Mouse (Mus musculus) kidney, postnatal 0 days (tissue): ENCODE data around the gene Adcy10. TPM values are rescaled to one million over a fixed set of nuclear protein-coding genes. Genes with fewer than 3 reads are reported as not detected.

Experiments
- ATAC-seq: fragments of 200-750 bp; cut with Nextera tagmentation; replicated peaks from 2 replicates; pipeline ENCODE4 v1.8.0; 2017; ENCODE audit warnings: low read depth, moderate number of reproducible peaks, moderate TSS enrichment, moderate library complexity; ENCODE audit not compliant: low FRiP score
- DNase-seq: peaks from one replicate; pipeline ENCODE4 v3.0.0-alpha.2; 2016; ENCODE audit warnings: low spot score
- H3K27ac ChIP-seq: fragments of 300-500 bp; sonication (generic); 2 replicates; pipeline ENCODE4 v1.5.1; 2014; ENCODE audit warnings: mild to moderate bottlenecking
- H3K27me3 ChIP-seq: fragments of 300-500 bp; sonication (generic); 2 replicates; pipeline ENCODE4 v1.6.1; 2014; ENCODE audit warnings: low read length, mixed read lengths; ENCODE audit not compliant: insufficient read depth
- H3K36me3 ChIP-seq: fragments of 300-500 bp; sonication (generic); 2 replicates; pipeline ENCODE4 v1.6.1; 2014; ENCODE audit warnings: low read length, mixed read lengths; ENCODE audit not compliant: insufficient read depth
- H3K4me1 ChIP-seq: fragments of 300-500 bp; sonication (generic); replicated peaks from 2 replicates; pipeline ENCODE4 v1.6.1; 2014; ENCODE audit warnings: antibody characterized with exemption, low read length, mixed read lengths; ENCODE audit not compliant: insufficient read depth
- H3K4me2 ChIP-seq: fragments of 300-500 bp; sonication (generic); 2 replicates; pipeline ENCODE4 v1.6.1; 2014; ENCODE audit warnings: mild to moderate bottlenecking, low read length, moderate library complexity, mixed read lengths
- H3K4me3 ChIP-seq: fragments of 300-500 bp; sonication (generic); replicated peaks from 2 replicates; pipeline ENCODE4 v1.5.1; 2014; ENCODE audit warnings: low read depth, low read length
- H3K9ac ChIP-seq: fragments of 300-500 bp; sonication (generic); 2 replicates; pipeline ENCODE4 v1.6.1; 2014; ENCODE audit warnings: low read depth, low read length
- H3K9me3 ChIP-seq: fragments of 300-500 bp; sonication (generic); replicated peaks from 2 replicates; pipeline ENCODE4 v1.6.1; 2016; ENCODE audit warnings: low read length, inconsistent platforms, mixed read lengths
- CTCF ChIP-seq: IDR thresholded peaks from 2 replicates; pipeline ENCODE4 v1.5.1; 2016; ENCODE audit warnings: antibody characterized with exemption, low read depth, mild to moderate bottlenecking, moderate library complexity
- WGBS: fragments of 180-500 bp; shearing (Covaris S2); extraction: QIAGEN DNeasy Blood & Tissue Kit; methylation state at CpG from one replicate; pipeline ENCODE4 v1.1.7; 2014; 5-methylcytosine and 5-hydroxymethylcytosine counted together
- polyA plus RNA-seq: library from polyadenylated mRNA; unstranded; fragments of >200 nt; fragmentation: Nextera tagmentation; extraction: Ambion mirVana; gene quantifications from 2 replicates; pipeline ENCODE4 v1.2.1, GENCODE M21; 2015

Gene Adcy10
- polyA plus RNA-seq, 1 experiment from 2014 or later: not detected

- Histone ChIP-seq H3K27ac (no peak overlapping the region), H3K4me2 (no peak overlapping the region), H3K4me3 (no peak overlapping the region), H3K27me3 (no peaks in the 10 kb centered on the region), H3K36me3 (no peaks in the 10 kb centered on the region), H3K4me1 (no peaks in the 10 kb centered on the region), H3K9me3 (no peaks in the 10 kb centered on the region), H3K9ac (no peak overlapping the region)
- DNase-seq (no peak), ATAC-seq (no peak)
- WGBS: 80% methylated on average over 9 of the region's 9 CpGs
- TF ChIP-seq CTCF: no peak
Observed at GRCm38 (mm10) chr1:165559073-165559472, 74.1 kb downstream of the Adcy10 start.

GRCm38 (mm10) chr1:165565283-165565682 is 80.3 kb downstream of the Adcy10 start:
- no peak for TF ChIP-seq CTCF
- H3K27ac ChIP-seq: no peak overlapping the region
- no peaks in the 10 kb centered on the region for H3K9me3 ChIP-seq
- H3K36me3 ChIP-seq: no peaks in the 10 kb centered on the region
- ATAC-seq (peak; percentile 66; the same call in 1 of the 2 replicates), DNase-seq (no peak)
- no peaks in the 10 kb centered on the region for H3K27me3 ChIP-seq
- H3K4me2 ChIP-seq: no peak overlapping the region
- H3K4me1 ChIP-seq: no peaks in the 10 kb centered on the region
- 87% methylated on average over 4 of the region's 4 CpGs for WGBS
- no peak overlapping the region for H3K4me3 ChIP-seq
- H3K9ac ChIP-seq: no peak overlapping the region

DNA sequence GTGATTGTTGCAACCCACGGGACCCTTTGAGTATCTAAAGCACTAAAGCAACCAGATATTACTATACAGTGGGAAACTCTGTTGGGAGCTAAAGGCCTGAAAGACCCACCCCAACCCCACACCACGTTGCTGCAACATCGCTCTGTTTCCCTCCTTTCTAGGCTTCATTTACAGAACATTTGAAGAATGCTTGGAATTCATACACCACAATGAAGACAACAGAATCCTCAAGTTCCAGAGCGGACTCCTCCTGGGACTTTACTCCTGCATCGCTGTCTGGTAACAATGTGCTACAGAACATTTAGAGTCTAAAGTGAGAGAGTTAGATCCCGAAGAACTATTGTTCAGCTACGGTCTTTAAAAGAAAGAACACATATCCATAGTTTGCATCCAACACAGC is 82.5 kb downstream of the Adcy10 start:
- H3K9me3 ChIP-seq: no peaks in the 10 kb centered on the region
- no peak for TF ChIP-seq CTCF
- no peak overlapping the region for H3K9ac ChIP-seq
- H3K27ac ChIP-seq: no peak overlapping the region
- H3K4me2 ChIP-seq: no peak overlapping the region
- H3K27me3 ChIP-seq: no peaks in the 10 kb centered on the region
- WGBS: 80% methylated on average over 7 of the region's 7 CpGs
- no peaks in the 10 kb centered on the region for H3K36me3 ChIP-seq
- no peaks in the 10 kb centered on the region for H3K4me1 ChIP-seq
- no peak for ATAC-seq
- H3K4me3 ChIP-seq: no peak overlapping the region
- DNase-seq: no peak

DNA sequence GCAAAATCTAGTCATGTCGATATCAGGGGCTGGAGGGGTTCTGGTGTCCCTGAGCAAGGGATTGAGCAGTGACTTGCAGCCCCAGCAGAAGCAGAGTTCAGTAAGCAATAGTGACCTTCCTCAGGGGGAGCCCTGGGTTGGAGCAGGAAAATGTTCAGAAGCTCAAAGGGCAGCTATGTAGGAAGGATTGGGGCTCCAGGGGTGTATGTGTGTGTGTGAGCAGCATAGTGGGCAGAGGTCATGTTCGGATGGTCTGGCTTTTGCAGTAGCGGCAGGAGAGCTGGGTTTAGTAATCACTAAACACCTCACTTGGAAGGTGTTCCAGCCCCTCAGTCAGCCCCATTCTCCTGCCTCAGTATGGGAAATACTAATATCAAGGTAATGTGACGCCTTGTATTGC is 91.0 kb downstream of the Adcy10 start:
- no peak for TF ChIP-seq CTCF
- Histone ChIP-seq H3K4me1 (no peaks in the 10 kb centered on the region), H3K36me3 (no peaks in the 10 kb centered on the region), H3K9me3 (no peaks in the 10 kb centered on the region), H3K27me3 (no peaks in the 10 kb centered on the region), H3K9ac (no peak overlapping the region), H3K27ac (no peak overlapping the region), H3K4me3 (no peak overlapping the region), H3K4me2 (no peak overlapping the region)
- no peak for ATAC-seq
- WGBS: 75% methylated on average over 4 of the region's 4 CpGs
- DNase-seq: no peak

- no peak for DNase-seq
- Histone ChIP-seq H3K4me3 (no peak overlapping the region), H3K27me3 (no peaks in the 10 kb centered on the region), H3K27ac (no peak overlapping the region), H3K9ac (no peak overlapping the region), H3K36me3 (no peaks in the 10 kb centered on the region), H3K4me1 (no peaks in the 10 kb centered on the region), H3K9me3 (no peaks in the 10 kb centered on the region), H3K4me2 (no peak overlapping the region)
- 70% methylated on average over 9 of the region's 9 CpGs for WGBS
- no peak for TF ChIP-seq CTCF
- no peak for ATAC-seq
Observed at GRCm38 (mm10) chr1:165576459-165577112, 91.6 kb downstream of the Adcy10 start.

GRCm38 (mm10) chr1:165579332-165579731 is 94.3 kb downstream of the Adcy10 start:
- Histone ChIP-seq H3K36me3 (no peaks in the 10 kb centered on the region), H3K4me3 (no peak overlapping the region), H3K9ac (no peak overlapping the region), H3K27ac (no peak overlapping the region), H3K4me1 (no peaks in the 10 kb centered on the region), H3K9me3 (no peaks in the 10 kb centered on the region), H3K27me3 (no peaks in the 10 kb centered on the region), H3K4me2 (no peak overlapping the region)
- DNase-seq: no peak
- ATAC-seq: no peak
- WGBS: 55% methylated on average over 5 of the region's 5 CpGs
- TF ChIP-seq CTCF: peak; percentile 61

DNA sequence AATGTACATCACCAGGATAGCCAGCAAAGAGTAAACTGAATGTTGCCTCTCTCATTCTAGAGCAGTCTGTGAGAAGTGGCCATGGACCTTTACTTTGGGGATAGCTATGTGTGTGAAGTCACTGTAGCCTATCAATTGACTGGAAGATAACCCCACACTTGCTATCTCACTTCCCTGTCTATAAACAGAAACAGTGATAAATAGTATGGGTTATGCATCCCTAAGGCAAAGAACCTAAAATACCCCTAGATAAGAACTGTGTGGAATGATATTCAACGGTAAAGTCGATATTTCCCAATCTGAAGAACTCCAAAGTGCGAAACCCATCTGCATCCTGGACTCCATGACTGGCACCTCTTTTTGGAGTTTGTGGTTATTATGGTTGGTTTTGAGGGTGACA is 96.3 kb downstream of the Adcy10 start:
- 92% methylated on average over 3 of the region's 3 CpGs for WGBS
- no peaks in the 10 kb centered on the region for H3K27me3 ChIP-seq
- no peak for TF ChIP-seq CTCF
- no peak overlapping the region for H3K27ac ChIP-seq
- H3K4me3 ChIP-seq: no peak overlapping the region
- no peak overlapping the region for H3K9ac ChIP-seq
- H3K4me2 ChIP-seq: no peak overlapping the region
- H3K9me3 ChIP-seq: no peaks in the 10 kb centered on the region
- DNase-seq (no peak), ATAC-seq (no peak)
- no peaks in the 10 kb centered on the region for H3K36me3 ChIP-seq
- H3K4me1 ChIP-seq: no peaks in the 10 kb centered on the region
